Mouse (Mus musculus): Measurements from ENCODE around the gene Cfap126.

Cfap126 gene

DNA sequence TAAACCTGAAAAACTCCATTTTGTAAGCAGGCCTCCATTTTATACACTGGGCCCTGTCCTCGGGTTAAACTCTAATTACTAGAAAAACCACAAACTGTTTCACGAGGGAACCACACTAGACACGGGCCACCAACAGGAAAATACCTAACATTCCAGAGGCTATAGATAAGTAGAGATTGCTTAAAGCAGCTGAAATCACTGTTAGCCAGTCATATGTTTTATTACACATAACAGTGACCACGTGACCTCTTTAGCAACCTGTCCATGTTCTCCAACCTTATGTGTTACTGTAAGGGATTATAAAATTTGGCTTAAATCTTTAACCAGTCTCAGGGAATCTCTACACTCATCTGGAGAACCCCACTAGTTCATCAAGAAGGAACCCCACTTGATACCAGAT lies 19.3 kb upstream of the Cfap126 start:
- no peak for DNase-seq (ENCODE audit: low spot score in 2 of 2)

DNA sequence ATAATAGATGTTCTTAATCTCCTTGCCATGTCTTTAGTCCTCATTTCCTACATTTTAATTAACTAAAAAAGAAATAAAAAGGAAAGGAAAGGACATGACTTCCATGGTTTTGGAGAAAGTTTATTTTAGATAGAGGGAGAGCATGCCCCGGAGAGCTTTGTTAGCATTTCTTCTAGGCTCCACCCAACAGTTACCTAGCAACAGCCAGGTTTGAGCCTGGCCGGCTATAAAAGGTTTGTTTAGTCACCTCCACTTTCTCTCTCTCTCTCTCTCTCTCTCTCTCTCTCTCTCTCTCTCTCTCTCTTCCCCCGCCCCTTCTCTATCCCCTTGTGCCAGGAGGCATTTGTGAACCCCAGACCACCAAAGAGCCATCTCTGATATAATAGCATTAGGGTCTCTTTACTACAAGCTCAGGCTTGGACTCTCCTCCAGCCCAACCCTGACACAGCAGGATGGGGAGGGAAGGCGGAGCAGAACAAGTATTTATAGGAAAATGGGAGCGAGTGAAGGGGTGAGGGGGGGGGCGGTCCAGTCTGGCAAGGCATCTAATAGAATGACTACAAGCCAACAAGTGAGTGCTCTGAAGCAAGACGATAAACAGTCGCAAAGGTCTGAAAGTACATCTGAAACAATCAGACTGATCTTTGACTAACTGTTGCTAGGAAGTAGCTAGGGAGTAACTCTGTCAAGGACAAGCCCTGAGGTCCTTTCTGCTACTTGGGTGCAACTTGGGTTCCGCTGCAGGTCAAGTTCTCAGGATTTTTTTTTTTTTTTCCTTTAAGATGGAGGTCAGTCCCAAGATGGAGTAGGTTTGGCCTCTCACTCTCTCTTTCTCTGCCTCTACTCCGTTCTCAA lies 17.4 kb upstream of the Cfap126 start:
- DNase-seq (ENCODE audit: low spot score in 2 of 2) = no peak

DNA sequence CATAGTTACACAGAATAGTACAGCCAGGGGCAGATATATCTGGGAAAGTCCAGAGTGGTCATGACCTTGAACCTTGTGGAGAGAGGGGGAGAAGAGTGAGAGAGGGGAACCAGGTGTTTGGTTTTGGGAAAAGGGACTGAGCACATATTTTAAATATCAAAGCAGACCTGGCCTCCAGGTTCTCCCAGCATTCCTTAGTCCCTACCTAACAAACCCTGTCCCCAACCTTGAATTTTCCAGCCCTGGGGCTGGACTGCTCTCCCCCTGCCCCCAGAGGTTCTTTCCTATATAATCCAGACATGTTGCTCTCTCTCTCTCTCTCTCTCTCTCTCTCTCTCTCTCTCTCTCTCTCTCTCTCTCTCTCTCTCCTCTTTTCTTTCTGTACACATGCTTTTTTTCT lies 16.6 kb upstream of the Cfap126 start:
- DNase-seq (ENCODE audit: low spot score in 2 of 2) = no peak

DNA sequence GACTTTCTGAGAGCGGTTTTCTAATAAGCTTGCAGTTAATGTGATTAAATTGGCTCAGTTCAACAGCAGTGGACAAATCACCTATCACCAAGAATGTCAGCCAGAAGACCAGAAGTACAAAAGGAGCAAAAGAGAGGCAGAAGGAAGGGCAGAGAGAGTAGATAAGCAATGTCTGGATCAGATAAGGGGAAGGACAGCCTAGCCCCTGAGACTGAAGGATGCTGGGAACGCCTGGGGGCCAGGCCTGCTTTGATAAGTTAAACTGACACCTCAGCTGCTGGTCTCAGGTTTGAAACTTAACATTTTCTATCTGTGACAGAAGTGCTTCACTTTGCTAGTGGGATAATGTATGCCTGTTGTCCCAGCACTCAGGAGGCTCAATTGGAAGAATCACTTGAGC lies 16.1 kb upstream of the Cfap126 start:
- DNase-seq (ENCODE audit: low spot score in 2 of 2) = no peak

DNA sequence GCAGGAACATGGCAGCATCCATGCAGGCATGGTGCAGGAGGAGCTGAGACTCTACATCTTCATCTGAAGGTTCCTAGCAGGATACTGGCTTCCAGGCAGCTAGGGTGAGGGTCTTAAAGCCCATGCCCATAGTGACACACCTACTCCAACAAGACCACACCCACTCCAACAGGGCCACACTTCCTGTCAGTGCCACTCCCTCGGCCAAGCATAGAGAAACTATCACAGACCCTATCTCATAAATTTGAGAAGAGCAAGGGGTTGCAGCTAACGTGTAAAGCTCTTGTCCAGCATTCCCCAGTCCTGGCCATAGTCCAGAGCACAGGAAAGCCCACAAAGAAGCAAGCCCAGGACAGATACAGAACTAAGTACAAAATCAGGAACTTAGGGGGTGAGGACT lies 12.7 kb upstream of the Cfap126 start:
- no peak for DNase-seq (ENCODE audit: low spot score in 2 of 2)

DNA sequence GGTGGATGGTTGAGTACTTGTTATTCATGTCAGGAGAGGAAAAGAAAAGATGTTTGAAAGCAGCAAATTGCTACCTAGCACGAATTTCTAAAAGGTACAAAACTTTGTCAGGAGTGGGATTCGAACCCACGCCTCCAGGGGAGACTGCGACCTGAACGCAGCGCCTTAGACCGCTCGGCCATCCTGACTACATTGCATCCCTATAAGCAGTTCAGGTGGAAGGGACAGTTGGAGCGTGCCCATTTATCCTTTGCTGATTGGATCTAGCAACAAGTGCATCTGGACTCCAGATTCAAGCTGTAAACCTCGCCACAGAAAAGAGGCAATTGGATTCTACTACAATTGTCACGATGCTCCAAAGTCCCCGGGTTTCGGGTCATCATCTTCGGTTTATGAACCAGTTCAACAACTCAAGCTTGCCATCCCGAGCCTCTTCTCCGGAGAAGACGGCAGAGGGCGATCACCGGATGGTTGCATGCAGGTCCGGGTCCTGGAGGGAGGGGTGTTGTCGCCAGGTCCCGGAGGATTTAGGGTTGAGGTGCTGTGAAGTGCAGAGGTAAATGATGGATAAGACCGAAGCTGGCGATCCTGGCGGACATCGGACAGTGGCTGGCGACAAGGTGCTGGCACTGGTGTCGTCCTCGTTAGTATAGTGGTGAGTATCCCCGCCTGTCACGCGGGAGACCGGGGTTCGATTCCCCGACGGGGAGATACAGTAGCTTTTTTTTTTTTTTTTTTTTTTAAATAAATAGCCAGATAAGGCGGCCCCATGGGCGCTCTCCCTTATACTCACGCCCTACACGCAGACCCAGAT lies 11.8 kb upstream of the Cfap126 start:
- peak in 1 of 2 experiments; percentile 95 for DNase-seq (ENCODE audit: low spot score in 2 of 2)

DNA sequence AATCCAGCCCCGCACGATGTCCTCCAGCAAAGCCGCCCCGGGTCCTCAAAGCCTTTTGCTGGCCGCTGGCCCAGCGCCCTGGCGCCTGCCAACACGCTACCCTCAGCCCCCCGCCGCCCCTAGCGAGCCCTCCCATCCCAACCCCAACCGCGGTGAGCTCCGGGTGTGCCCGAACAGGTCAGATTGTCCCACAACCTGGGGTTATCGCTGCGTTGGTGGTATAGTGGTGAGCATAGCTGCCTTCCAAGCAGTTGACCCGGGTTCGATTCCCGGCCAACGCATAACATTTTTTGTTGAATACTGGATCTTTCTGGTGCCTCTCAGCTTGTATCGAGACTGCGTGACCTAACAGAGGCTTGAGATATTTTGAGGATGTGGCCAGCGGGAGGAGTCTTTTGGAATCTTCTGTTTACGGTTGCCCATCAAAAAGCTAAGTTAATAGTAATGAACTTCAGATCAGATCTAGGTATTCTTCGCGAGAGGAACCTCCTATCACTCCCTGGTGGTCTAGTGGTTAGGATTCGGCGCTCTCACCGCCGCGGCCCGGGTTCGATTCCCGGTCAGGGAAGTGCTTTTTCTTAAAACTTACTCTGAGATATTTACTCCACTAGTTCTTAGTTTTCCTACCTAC lies 11.1 kb upstream of the Cfap126 start:
- peak in 1 of 2 experiments; percentile 94 for DNase-seq (ENCODE audit: low spot score in 2 of 2)

DNA sequence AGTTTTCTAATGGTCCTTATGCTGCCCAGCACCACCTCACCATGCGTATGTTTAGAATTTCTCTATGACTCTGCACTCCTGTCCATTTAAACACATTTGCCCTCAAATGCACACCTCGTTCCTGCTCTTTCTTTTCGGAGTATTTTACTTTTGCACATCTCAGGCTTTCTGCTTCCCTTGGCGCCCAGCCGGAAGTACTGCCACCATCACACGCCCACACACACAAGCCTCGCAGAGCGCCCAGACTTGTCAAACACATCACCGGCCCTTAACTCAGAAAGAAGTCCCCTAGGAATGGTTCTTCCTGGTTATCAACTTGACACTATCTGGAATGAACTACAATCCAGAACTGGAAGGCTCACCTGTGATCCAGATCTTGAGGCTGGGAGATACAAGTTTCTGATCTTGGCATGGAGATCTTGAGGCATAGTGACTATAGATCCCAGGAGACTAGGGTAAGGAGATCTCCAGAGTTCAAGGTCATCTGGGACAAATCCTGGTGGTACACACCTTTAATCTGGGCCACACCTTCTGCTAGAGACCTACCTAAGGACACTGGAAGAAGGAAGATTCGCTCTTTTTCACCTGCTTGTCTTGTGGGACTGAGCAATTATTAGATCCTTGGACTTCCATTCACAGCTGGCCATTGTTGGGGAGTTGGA lies 10.4 kb upstream of the Cfap126 start:
- no peak for DNase-seq (ENCODE audit: low spot score in 2 of 2)

DNA sequence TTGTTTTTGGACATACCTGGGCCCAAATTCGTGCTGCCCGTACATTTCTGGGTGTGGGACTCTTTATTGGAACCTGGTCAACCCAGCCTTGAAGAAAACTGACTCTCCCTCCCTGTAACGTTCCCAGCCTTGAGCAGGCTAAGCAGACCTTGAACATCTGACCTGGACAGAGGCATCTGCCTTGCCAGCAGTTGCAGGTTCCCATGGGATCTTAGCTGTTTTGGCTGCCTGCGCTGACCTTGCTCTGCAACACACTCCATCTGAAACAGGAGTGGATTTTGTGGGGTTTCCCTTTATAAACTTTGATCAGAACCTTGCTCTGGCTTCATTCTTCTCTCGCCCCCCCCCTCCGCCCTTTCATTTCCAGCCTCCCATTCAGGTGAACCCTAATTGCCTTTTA lies 8.5 kb upstream of the Cfap126 start:
- no peak for DNase-seq (ENCODE audit: low spot score in 2 of 2)

DNA sequence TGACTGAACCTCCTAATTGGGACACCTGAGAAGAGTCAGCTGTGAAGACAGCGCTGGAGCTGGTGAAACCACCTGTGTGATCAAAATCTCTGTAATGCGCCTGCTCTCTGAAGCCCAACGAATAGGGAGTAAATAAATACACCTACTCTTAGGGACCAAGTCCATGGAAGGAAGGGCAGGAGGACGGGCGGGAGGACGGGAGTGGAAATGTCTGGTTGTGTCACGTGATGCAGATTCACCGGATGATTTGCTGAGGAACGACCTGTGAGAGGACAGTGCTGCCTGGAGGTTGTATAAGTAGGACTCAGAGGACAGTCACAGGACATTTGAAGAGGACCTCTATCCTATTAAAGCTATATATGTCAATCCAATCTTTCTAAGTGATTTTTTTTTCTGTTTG lies 4.1 kb upstream of the Cfap126 start:
- no peak for DNase-seq (ENCODE audit: low spot score in 2 of 2)

DNA sequence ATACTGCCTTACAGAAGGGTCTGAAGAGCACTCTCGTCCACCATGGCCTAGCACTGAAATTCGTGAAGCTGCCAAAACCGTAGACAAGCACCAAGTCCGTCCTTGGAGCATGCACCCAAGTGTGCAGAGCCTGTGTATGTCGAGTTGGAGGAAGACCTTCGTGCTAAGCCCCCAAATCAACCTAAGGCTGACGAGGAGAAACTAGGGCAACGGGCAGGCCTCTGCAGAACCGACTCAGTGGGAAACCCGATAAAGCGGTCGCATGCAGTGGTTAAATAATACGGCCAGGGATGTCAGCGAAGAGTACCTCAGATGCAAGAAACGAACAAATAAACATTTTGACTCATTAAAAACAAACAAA lies 3.1 kb upstream of the Cfap126 start:
- no peak for DNase-seq (ENCODE audit: low spot score in 2 of 2)

DNA sequence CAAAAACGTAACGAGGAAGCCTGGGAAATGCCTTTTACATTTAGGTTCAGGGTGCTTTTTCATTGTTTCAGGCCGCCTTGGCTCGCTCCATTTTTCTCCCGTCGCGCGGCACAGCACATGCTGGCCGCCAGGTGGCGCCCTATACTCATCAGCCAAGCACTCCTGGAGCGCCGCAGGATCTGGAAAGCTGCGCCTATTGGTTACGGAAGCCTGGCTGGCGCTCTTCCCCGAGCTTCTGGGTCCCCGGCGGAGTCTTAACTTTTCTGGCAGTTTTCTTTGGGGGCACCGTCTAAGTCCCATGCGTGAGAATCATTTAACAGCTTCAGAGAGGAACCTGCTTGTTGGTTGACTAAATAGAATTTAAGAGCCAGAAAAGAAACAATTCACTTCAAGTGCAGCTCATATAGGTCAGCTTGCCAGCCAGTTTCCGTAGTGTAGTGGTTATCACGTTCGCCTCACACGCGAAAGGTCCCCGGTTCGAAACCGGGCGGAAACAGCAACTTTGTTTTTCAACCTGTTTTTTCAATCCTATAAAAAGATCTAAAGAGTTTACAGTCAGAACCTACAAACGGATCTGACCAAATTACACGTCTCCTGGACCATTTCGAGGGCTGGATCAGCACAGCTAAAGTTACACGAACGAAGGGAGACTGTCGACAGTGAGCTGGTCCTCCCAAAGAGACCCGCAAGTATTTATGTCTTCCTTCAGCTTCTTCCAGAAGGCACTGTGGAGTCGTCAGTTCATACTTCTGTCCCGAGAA lies 2.5 kb upstream of the Cfap126 start:
- peak; percentile 89 to 98 for DNase-seq (ENCODE audit: low spot score in 2 of 2)

DNA sequence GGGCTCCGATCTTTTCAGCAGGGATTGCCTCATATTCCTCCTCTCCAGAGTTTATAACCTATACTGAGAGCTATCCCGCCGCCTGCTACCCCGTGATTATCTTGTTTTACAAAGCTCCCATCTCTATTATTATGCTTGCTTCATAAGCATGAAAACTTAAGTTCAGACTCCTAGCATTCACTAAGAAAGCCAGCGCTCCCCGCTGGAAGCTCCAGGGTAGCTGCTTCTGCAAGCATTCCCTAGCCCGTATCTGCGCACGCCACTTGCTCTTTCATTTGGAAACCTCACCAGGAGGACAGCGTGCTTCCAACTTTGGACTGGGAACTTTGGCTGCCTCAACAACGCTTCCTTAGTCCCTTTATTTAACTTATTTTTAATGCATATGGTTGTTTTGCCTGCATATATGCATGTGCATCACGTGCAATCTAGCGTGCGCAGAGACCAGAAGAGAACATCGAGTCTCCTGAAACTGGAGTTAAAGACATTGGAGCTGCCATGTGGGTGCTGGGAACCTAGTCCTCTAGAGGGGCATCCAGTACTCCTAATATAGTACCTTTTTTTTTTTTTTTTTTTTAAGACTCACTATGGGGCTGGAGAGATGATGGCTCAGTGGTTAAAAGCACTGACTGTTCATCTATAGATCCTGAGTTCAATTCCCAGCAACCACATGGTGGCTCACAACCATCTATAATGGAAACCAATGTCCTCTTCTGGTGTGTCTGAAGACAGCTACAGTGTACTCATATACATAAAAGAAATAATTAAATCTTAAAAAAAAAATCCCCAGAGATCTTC lies 1.7 kb upstream of the Cfap126 start:
- DNase-seq (ENCODE audit: low spot score in 2 of 2) = peak in 1 of 2 experiments; percentile 50

DNA sequence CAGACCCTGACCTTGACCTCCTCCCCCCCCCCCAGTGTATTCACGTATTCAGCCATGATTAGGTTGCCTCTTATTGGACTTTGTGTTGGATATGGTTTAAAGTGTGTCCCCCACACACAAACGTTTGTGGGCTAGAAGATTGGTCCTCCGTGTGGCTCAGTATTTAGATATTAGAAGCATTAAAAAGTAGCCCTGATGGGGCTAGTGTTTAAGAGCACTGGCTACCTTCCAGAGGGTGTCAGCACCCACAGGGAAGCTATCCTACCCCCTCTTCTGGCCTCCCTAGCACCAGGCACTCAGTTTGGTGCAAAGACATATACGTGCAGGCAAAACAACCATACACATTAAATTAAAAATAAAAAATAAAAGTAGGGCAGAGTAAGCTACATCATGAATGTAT lies 732 bp upstream of the Cfap126 start:
- DNase-seq (ENCODE audit: low spot score in 2 of 2) = no peak

DNA sequence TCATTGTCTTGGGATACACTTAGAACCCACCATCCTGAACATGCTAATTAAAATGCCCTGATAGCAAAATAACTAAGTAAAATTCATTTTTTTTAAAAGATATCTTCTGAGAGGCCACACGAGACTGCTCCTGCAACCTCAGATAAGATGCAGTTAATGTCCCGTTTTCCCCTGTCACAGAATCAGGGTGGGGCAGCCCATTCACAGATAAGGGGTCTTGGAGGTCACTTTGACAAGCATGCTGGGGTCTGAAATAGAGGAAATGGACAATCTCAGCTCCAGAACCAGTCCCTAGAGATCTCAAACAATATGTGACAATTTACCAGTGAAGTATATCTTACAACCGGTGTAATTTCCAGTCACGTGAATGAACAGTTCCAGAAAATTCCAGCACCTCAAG lies 2.6 kb downstream of the Cfap126 start:
- no peak for DNase-seq (ENCODE audit: low spot score in 2 of 2)

DNA sequence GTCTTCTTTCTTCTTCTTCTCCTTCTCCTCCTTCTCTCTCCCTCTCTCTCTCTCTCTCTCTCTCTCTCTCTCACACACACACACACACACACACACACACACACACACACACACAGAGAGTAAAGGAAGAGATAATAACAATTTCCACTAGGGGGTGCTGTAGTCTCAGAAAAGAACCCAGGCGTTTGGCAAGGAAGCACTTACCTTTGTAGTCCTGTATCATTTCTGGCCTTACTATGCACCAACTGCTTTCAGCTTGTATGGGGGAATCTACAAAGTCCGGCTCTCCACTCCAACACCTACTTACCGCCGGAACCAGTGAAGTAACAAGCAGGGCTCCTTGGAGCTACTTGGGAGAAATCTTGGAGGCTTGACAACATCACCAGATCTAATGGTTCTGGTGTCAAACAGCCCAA lies 4.6 kb downstream of the Cfap126 start:
- DNase-seq (ENCODE audit: low spot score in 2 of 2) = peak in 1 of 2 experiments; percentile 76

DNA sequence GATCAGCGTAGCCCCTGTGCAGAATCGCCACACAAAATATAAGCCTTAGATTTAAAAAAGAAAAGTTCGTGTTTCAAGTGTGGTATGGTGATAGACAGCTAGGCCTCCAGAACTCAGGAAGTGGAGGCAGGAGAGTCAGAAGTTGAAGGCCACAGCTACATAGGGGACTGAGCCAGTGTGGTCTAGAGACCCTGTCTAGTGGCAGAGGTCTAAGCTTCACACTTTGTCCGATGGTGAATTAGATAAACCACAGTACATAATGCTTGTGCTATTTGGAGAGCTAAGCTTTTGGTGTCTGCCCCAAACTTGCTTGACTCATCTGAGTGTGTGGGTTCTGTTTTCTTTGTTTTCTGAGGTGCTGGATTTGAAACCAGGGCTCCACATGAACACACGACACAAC lies 5.3 kb downstream of the Cfap126 start:
- no peak for DNase-seq (ENCODE audit: low spot score in 2 of 2)

DNA sequence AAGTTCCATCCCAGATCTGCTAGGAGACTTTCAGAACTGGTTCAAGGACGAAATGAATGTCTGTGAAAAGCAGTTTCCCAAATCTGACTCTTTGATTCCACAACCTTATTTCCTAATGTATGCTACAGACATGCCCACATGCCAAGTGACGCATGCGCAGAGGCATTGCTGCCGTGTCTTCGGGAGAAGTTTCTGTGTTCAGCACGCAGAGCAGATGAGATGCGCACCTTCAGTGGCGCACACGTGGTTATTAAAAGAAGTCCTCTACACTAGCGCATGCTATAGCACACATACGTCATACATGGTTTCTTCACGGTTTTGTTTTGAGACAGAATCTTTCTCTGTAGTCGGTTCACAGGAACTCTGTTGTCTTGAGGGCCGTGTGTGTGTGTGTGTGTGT lies 5.7 kb downstream of the Cfap126 start:
- DNase-seq (ENCODE audit: low spot score in 2 of 2) = no peak

DNA sequence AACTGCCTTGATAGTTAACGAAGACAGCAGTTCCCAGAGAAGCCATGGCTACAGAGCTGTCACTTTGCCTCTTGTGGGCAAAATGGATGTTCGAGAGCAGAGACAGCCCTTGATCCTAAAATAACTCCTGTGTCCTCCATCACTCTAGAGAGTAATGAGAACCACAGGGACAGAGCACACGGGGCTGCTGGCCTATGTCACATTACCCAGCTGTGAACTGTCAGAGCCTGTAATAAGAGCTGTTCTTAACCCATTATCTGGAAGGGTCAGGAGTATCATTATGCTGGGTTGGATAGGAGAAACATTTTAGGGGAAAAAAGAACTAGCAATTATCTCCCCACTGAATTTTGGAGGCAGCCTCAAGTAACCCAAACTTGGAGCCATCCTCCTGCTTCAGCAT lies 7.2 kb downstream of the Cfap126 start:
- no peak for DNase-seq (ENCODE audit: low spot score in 2 of 2)

DNA sequence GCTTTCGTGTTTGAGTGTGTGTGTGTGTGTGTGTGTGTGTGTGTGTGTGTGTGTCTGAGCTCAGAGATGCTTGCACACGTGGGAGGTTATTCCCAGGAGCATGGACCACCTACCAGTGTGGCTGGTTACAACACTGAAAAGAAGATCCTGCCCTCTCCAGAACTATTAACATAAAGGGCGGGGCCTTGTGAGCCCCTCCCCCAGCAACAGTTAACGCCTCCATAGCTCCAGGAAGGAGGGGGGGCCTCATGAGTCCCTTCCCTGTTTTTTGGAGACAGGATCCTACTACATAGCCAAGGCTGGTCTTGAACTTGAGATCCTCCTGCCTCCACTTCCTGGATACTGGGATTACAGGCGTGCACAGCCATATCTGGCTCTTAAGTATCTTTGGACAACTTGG lies 8.1 kb downstream of the Cfap126 start:
- DNase-seq (ENCODE audit: low spot score in 2 of 2) = no peak

DNA sequence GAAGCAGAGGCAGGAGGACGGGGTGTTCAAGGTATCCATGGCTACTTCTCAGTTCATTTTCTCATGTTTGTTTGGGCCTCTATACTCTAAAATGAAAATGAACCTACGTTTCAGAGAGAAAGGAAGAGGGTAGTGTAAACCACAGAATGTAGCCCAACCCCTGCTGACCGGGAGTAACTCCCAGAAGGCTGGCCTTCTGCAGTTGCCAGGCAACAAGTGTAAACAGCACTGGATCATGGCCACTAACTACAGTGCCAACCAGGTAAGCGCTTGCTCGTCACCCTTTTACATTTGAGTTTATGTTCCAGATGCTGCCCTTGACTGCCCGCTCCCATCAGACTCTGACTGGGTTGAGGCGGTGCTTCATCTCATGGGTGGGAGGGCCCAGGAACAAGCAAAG lies 9.2 kb downstream of the Cfap126 start:
- no peak for DNase-seq (ENCODE audit: low spot score in 2 of 2)

Measured in left cerebral cortex, adult 9 months (tissue).